Mouse (Mus musculus): ENCODE data around the gene Abcb9. TPM values are rescaled to one million over a fixed set of nuclear protein-coding genes. Genes with fewer than 3 reads are reported as not detected.

Abcb9 gene
- total and polyA plus RNA-seq, 3 experiments = 0.60 to 0.75 (median 0.62) TPM

DNA sequence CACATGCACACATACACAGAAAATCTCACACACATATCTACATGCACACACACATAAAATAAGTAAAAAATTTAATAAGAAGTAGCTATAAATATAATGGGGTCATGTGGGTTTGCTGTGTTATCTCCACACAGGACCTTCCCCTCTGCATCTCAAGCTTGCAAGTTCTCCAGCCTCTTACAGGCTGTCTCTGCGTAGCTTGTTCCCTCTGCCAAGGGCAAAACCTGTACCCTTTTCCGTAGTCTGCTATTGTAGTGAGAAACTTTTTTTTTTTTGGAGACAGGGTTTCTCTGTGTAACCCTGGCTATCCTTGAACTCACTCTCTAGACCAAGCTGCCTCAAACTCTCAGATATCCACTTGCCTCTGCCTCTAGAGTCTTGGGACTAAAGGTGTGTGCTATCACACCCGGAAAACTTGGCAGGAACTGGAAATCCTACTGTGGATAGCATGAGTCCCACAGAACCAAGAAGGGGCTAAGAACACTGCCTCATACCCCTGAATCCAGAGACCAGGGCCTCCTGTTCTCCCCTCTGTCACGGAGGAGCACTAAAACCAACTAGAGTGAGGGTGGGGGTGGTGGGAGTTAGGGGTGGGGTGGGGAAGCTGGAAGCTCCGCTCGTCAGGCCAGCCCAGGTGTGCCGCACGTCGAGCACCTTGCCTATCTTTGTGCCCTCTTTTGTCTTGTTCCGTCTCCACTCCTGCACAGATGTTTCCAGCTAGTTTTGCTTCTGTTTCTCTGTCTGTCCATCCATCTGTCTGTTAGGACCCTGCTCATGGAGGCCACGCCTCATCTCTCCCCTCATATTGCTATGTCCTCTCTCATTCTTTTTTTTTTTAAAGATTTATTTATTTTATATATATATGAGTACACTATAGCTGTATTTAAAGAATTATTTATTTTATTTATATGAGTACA lies 4.8 kb upstream of the Abcb9 start:
- no peaks in the 10 kb centered on the region for H3K36me3 ChIP-seq (replicated peaks)
- no peak overlapping the region for H3K4me3 ChIP-seq (ENCODE audit: low read depth, low read length)
- TF ChIP-seq GATA1 (IDR thresholded peaks at IDR 0.05; ENCODE audit: borderline replicate concordance, low read length) (no peak), TAL1 (conservative IDR thresholded peaks at IDR 0.05; ENCODE audit: low read depth, low read length) (no peak), CTCF (IDR thresholded peaks at IDR 0.05; ENCODE audit: low read depth, low read length) (no peak)
- peaks cover 10% of the 10 kb centered on the region for H3K4me1 ChIP-seq (ENCODE audit: insufficient read depth, low read depth, low read length)
- DNase-seq (ENCODE audit: low spot score) = no peak
- ATAC-seq (ENCODE audit: extremely low read depth, insufficient number of reproducible peaks, low FRiP score, poor library complexity, severe bottlenecking) = no peak
- peaks cover 12% of the 10 kb centered on the region for H3K27me3 ChIP-seq (ENCODE audit: insufficient read depth, low read length)
- no peaks in the 10 kb centered on the region; the same call in 1 of the 2 replicates for H3K9me3 ChIP-seq (replicated peaks)

DNA sequence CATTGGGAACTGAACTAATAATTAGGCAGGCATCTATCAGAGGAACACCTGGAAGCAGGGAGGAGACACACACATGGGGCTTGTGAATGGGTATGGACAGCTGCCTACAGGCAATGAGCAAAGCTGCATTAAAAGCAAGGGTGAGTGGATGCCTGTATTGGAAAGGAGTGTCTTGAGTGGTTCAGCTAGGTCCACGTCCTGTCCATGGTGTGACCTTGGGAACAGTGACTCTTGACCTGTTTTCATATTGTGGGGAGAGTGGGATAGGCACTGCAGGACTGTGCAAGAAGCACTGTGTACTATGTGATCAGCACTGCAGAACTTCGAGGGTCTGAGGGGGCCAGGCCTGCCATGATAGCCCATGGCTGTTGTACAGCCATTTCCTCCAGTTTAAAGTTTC lies 3.3 kb upstream of the Abcb9 start:
- TF ChIP-seq GATA2 (IDR thresholded peaks at IDR 0.05; ENCODE audit: borderline replicate concordance, low read depth, low read length) = no peak
- H3K9me3 ChIP-seq (replicated peaks) = no peaks in the 10 kb centered on the region; the same call in 1 of the 2 replicates
- ATAC-seq (ENCODE audit: extremely low read depth, insufficient number of reproducible peaks, low FRiP score, poor library complexity, severe bottlenecking) (no peak), DNase-seq (ENCODE audit: low spot score) (no peak)
- no peak overlapping the region for H3K4me3 ChIP-seq (ENCODE audit: low read depth, low read length)
- H3K36me3 ChIP-seq (replicated peaks) = no peaks in the 10 kb centered on the region
- H3K4me1 ChIP-seq (ENCODE audit: insufficient read depth, low read depth, low read length) = peaks cover 25% of the 10 kb centered on the region
- H3K27me3 ChIP-seq (ENCODE audit: insufficient read depth, low read length) = peaks cover 16% of the 10 kb centered on the region

DNA sequence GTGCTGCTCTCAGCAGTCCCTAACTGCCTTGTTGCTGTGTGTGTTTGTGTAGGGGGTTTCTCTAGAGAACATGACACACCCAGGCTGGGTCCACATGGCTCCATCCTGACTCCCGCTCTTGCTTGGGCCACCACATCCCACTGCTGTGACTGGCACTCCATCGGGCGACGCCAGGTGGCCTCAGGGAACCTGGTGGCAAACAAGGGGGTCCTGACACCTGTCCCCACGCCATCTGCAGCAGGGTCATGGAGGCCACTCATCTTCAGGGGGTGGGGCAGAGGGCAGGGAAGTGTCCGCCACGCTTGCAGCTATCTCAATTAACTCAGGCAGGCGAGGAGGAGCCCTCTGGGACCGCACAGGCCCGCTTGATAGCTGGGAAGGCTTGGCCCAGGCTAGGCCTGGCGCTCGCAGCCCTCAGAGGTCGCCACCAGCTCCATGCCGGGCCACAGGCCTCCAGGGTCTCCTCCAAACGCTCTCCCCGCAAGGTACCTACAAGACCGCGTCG lies 469 bp downstream of the Abcb9 start:
- TF ChIP-seq GATA1 (IDR thresholded peaks at IDR 0.05; ENCODE audit: borderline replicate concordance, low read length) (no peak), GATA2 (IDR thresholded peaks at IDR 0.05; ENCODE audit: borderline replicate concordance, low read depth, low read length) (no peak), POLR2AphosphoS5 (IDR thresholded peaks at IDR 0.05; ENCODE audit: insufficient replicate concordance, low read depth, low read length) (no peak), TAL1 (conservative IDR thresholded peaks at IDR 0.05; ENCODE audit: low read depth, low read length) (no peak), CTCF (IDR thresholded peaks at IDR 0.05; ENCODE audit: low read depth, low read length) (no peak)
- no peak for DNase-seq (ENCODE audit: low spot score)
- Histone ChIP-seq H3K4me1 (ENCODE audit: insufficient read depth, low read depth, low read length) (peaks cover 52% of the 10 kb centered on the region), H3K27me3 (ENCODE audit: insufficient read depth, low read length) (peaks cover 20% of the 10 kb centered on the region), H3K4me3 (ENCODE audit: low read depth, low read length) (peak overlapping the region; percentile 73), H3K9me3 (replicated peaks) (no peaks in the 10 kb centered on the region; the same call in 1 of the 2 replicates), H3K36me3 (replicated peaks) (no peaks in the 10 kb centered on the region)
- ATAC-seq (ENCODE audit: extremely low read depth, insufficient number of reproducible peaks, low FRiP score, poor library complexity, severe bottlenecking) = no peak

DNA sequence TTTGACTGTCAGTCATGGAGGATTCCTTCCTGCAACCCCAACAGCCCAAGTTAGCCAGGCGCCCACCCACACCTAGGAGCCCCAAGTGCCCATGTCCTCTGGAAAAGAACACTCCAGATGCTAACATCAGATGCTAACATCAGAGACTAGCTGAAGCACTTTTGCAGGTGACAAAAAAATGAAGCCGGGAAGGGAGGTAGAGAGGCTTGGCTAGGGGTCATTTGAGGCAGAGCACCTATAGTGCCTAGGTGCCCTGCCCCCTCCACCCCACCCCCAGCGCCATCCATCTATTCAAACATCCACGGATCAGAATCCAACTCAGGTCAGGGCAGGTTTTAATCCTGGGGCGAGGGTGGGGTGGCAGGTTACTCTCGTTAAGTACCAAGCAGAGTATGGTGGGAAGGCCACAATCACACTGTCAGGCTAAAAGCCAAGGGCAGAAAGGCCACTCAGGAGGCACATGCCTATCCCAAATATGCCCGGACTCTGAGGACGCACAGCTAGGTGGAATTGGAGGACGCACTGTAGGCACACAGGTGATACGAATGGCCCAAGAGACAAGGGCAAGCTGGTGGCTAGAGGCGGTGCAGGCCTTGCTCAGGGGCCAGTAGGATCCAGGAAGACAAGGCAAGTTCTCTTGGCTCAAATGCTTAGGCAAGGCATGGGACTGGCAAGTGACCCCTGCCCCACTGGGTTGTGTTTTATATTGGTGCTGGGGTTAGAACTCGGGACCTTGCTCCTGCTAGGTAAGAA lies 1.6 kb downstream of the Abcb9 start:
- Histone ChIP-seq H3K36me3 (replicated peaks) (no peaks in the 10 kb centered on the region), H3K4me3 (ENCODE audit: low read depth, low read length) (no peak overlapping the region), H3K9me3 (replicated peaks) (no peaks in the 10 kb centered on the region; the same call in 1 of the 2 replicates), H3K4me1 (ENCODE audit: insufficient read depth, low read depth, low read length) (peaks cover 58% of the 10 kb centered on the region), H3K27me3 (ENCODE audit: insufficient read depth, low read length) (peaks cover 15% of the 10 kb centered on the region)
- TF ChIP-seq TAL1 (conservative IDR thresholded peaks at IDR 0.05; ENCODE audit: low read depth, low read length) (no peak), CTCF (IDR thresholded peaks at IDR 0.05; ENCODE audit: low read depth, low read length) (no peak), POLR2AphosphoS5 (IDR thresholded peaks at IDR 0.05; ENCODE audit: insufficient replicate concordance, low read depth, low read length) (no peak), GATA2 (IDR thresholded peaks at IDR 0.05; ENCODE audit: borderline replicate concordance, low read depth, low read length) (no peak), GATA1 (IDR thresholded peaks at IDR 0.05; ENCODE audit: borderline replicate concordance, low read length) (no peak)
- DNase-seq (ENCODE audit: low spot score) (no peak), ATAC-seq (ENCODE audit: extremely low read depth, insufficient number of reproducible peaks, low FRiP score, poor library complexity, severe bottlenecking) (no peak)

DNA sequence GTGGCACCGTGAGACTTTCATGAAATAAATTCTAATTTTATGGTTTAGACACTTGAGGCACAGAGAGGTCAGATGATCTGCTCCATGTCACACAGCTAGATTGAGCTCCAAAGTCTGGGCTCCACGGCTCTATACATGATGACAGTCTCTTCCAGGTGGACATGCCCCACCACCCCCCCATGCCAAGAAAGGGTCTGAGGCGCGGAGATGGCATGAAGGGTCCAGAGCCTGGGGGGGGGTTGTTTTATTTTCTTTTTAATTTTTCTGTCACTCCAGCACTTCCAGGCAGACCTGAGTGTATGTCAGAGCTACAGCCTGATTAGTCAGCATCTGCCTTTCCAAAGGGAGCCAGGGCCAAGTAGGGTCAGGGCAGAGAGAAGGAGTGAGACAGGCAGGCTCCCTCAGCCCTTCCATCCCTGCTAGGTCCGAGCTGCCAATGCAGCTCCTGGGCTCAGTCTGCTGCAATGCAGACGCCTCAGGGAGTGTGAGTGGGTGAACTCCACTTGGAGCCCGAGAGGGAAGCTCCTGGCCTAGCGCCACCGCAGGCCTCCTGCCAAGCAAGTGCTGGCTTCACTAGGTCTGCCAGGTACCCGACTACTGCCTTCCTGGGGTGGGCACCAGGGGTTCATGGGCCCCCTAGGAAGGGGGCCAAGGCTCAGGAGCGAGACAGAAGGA lies 2.3 kb downstream of the Abcb9 start:
- DNase-seq (ENCODE audit: low spot score) (no peak), ATAC-seq (ENCODE audit: extremely low read depth, insufficient number of reproducible peaks, low FRiP score, poor library complexity, severe bottlenecking) (no peak)
- no peaks in the 10 kb centered on the region for H3K9me3 ChIP-seq (replicated peaks)
- H3K27me3 ChIP-seq (ENCODE audit: insufficient read depth, low read length) = peaks cover 11% of the 10 kb centered on the region
- no peaks in the 10 kb centered on the region for H3K36me3 ChIP-seq (replicated peaks)
- no peak for TF ChIP-seq GATA1 (IDR thresholded peaks at IDR 0.05; ENCODE audit: borderline replicate concordance, low read length)
- no peak for TF ChIP-seq TAL1 (conservative IDR thresholded peaks at IDR 0.05; ENCODE audit: low read depth, low read length)
- TF ChIP-seq POLR2AphosphoS5 (IDR thresholded peaks at IDR 0.05; ENCODE audit: insufficient replicate concordance, low read depth, low read length) = no peak
- no peak for TF ChIP-seq GATA2 (IDR thresholded peaks at IDR 0.05; ENCODE audit: borderline replicate concordance, low read depth, low read length)
- TF ChIP-seq CTCF (IDR thresholded peaks at IDR 0.05; ENCODE audit: low read depth, low read length) = no peak
- no peak overlapping the region for H3K4me3 ChIP-seq (ENCODE audit: low read depth, low read length)
- peaks cover 58% of the 10 kb centered on the region for H3K4me1 ChIP-seq (ENCODE audit: insufficient read depth, low read depth, low read length)

DNA sequence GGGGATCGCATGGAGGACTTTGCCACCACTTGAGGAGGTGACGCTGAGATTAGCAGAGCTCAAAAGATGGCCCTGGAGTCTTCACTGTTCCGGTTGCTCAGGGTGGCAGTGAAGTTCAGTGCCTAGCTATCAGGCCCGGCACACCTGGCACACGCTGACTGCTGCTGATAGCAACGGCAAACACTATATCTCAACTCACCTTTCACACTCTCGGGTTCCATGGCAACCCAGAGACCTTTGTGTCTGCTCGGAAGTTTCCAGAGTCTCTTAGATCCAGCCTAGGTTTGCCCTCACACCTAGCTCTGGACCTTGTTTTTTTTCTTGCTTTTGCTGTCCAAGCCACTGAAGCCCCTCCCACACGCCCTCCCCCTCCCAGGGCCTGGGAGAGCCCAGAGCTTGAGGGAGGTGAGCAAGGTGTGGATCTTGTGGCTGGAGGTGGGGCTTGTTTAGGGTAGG lies 3.6 kb downstream of the Abcb9 start:
- peaks cover 58% of the 10 kb centered on the region for H3K4me1 ChIP-seq (ENCODE audit: insufficient read depth, low read depth, low read length)
- DNase-seq (ENCODE audit: low spot score) (no peak), ATAC-seq (ENCODE audit: extremely low read depth, insufficient number of reproducible peaks, low FRiP score, poor library complexity, severe bottlenecking) (no peak)

More for the DNA sequence above, 3.6 kb downstream of the Abcb9 start:
- Histone ChIP-seq H3K4me3 (ENCODE audit: low read depth, low read length) (peak overlapping the region; percentile 56; the same call in 1 of the 2 replicates), H3K36me3 (replicated peaks) (no peaks in the 10 kb centered on the region), H3K27me3 (ENCODE audit: insufficient read depth, low read length) (peaks cover 13% of the 10 kb centered on the region), H3K9me3 (replicated peaks) (no peaks in the 10 kb centered on the region)
- TF ChIP-seq GATA1 (IDR thresholded peaks at IDR 0.05; ENCODE audit: borderline replicate concordance, low read length) (no peak), TAL1 (conservative IDR thresholded peaks at IDR 0.05; ENCODE audit: low read depth, low read length) (peak; percentile 63)

Data from G1E (cell line).